Mouse (Mus musculus): ENCODE measurements around the gene Rhod.
"Not testable (repeated sequence)": the region's sequence is repeated elsewhere in the genome, so short reads cannot be mapped to it uniquely, and the experiment has no call there.

DNA sequence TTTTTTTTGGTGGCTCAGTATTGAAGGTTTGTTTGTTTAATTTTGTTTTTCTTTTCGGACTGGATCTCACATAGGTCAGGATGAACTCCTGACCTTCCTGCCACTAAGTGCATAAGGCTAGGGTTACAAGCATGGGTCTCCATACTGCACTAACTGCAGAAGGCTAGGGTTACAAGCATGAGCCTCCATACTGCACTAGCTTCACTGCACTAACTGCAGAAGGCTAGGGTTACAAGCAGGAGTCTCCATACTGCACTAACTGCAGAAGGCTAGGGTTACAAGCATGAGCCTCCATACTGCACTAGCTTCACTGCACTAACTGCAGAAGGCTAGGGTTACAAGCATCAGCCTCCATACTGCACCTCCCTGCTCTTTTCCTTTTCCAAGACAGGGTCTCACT lies 14.8 kb upstream of the Rhod start:
- not testable (repeated sequence) for TF ChIP-seq EP300 (optimal IDR thresholded peaks at IDR 0.05); CTCF (IDR thresholded peaks at IDR 0.05; ENCODE audit: low read depth)

All from stomach, postnatal 0 days (tissue).